Mouse (Mus musculus): ENCODE data around the gene Aven. TPM values are rescaled to one million over a fixed set of nuclear protein-coding genes. Genes with fewer than 3 reads are reported as not detected.

Gene Aven
- polyA plus RNA-seq, 1 experiment from 2014 or later, result 10.0 TPM

- no peak for DNase-seq (ENCODE audit: low spot score)
- Histone ChIP-seq H3K9me3 (replicated peaks) (no peaks in the 10 kb centered on the region), H3K4me3 (no peak overlapping the region), H3K4me1 (no peaks in the 10 kb centered on the region), H3K36me3 (no peaks in the 10 kb centered on the region), H3K27me3 (ENCODE audit: low read depth, poor library complexity, severe bottlenecking) (no peaks in the 10 kb centered on the region), H3K27ac (no peak overlapping the region)
- WGBS, result 84% methylated on average over 3 of the region's 3 CpGs
Observed at GRCm38 (mm10) chr2:112595807-112596206, 103.0 kb downstream of the Aven start.

- Histone ChIP-seq H3K27me3 (ENCODE audit: low read depth, poor library complexity, severe bottlenecking) (no peaks in the 10 kb centered on the region), H3K4me3 (no peak overlapping the region), H3K36me3 (no peaks in the 10 kb centered on the region), H3K27ac (no peak overlapping the region), H3K4me1 (no peaks in the 10 kb centered on the region), H3K9me3 (replicated peaks) (no peaks in the 10 kb centered on the region)
- 70% methylated on average over 5 of the region's 5 CpGs for WGBS
- DNase-seq (ENCODE audit: low spot score), result no peak
Observed at GRCm38 (mm10) chr2:112596415-112596814, 103.7 kb downstream of the Aven start.

- H3K4me1 ChIP-seq, result no peaks in the 10 kb centered on the region
- H3K27me3 ChIP-seq (ENCODE audit: low read depth, poor library complexity, severe bottlenecking), result no peaks in the 10 kb centered on the region
- no peaks in the 10 kb centered on the region for H3K36me3 ChIP-seq
- no peak overlapping the region for H3K27ac ChIP-seq
- 74% methylated on average over 1 of the region's 1 CpGs for whole genome bisulfite sequencing
- DNase-seq (ENCODE audit: low spot score), result no peak
- no peaks in the 10 kb centered on the region for H3K9me3 ChIP-seq (replicated peaks)
- no peak overlapping the region for H3K4me3 ChIP-seq
Observed at GRCm38 (mm10) chr2:112597064-112597463, 104.3 kb downstream of the Aven start.

- 78% methylated on average over 10 of the region's 10 CpGs for WGBS
Observed at GRCm38 (mm10) chr2:112600222-112600621, 107.5 kb downstream of the Aven start.

GRCm38 (mm10) chr2:112602487-112602886 is 109.7 kb downstream of the Aven start:
- DNase-seq (ENCODE audit: low spot score), result no peak
- H3K4me3 ChIP-seq, result no peak overlapping the region
- no peaks in the 10 kb centered on the region for H3K36me3 ChIP-seq
- H3K27ac ChIP-seq, result no peak overlapping the region
- no peaks in the 10 kb centered on the region for H3K9me3 ChIP-seq (replicated peaks)
- H3K27me3 ChIP-seq (ENCODE audit: low read depth, poor library complexity, severe bottlenecking), result no peaks in the 10 kb centered on the region
- WGBS, result 77% methylated on average over 8 of the region's 8 CpGs
- H3K4me1 ChIP-seq, result peaks cover 5% of the 10 kb centered on the region

More at GRCm38 (mm10) chr2:112600222-112600621, 107.5 kb downstream of the Aven start:
- Histone ChIP-seq H3K4me3 (no peak overlapping the region), H3K27me3 (ENCODE audit: low read depth, poor library complexity, severe bottlenecking) (no peaks in the 10 kb centered on the region), H3K4me1 (peaks cover 5% of the 10 kb centered on the region), H3K36me3 (no peaks in the 10 kb centered on the region), H3K27ac (no peak overlapping the region; the same call in 1 of the 2 replicates), H3K9me3 (replicated peaks) (no peaks in the 10 kb centered on the region)
- DNase-seq (ENCODE audit: low spot score), result no peak

GRCm38 (mm10) chr2:112606536-112606935 is 113.8 kb downstream of the Aven start:
- H3K9me3 ChIP-seq (replicated peaks), result no peaks in the 10 kb centered on the region
- no peaks in the 10 kb centered on the region for H3K36me3 ChIP-seq
- 83% methylated on average over 3 of the region's 3 CpGs for whole genome bisulfite sequencing
- DNase-seq (ENCODE audit: low spot score), result no peak
- peaks cover 5% of the 10 kb centered on the region for H3K4me1 ChIP-seq
- no peaks in the 10 kb centered on the region for H3K27me3 ChIP-seq (ENCODE audit: low read depth, poor library complexity, severe bottlenecking)
- no peak overlapping the region for H3K27ac ChIP-seq
- H3K4me3 ChIP-seq, result no peak overlapping the region

- peaks cover 7% of the 10 kb centered on the region; the same call in 1 of the 2 replicates for H3K4me1 ChIP-seq
- no peaks in the 10 kb centered on the region for H3K36me3 ChIP-seq
- H3K27me3 ChIP-seq (ENCODE audit: low read depth, poor library complexity, severe bottlenecking), result no peaks in the 10 kb centered on the region
- H3K9me3 ChIP-seq (replicated peaks), result no peaks in the 10 kb centered on the region
- DNase-seq (ENCODE audit: low spot score), result no peak
- no peak overlapping the region for H3K27ac ChIP-seq
- 78% methylated on average over 3 of the region's 3 CpGs for whole genome bisulfite sequencing
- H3K4me3 ChIP-seq, result no peak overlapping the region
Observed at GRCm38 (mm10) chr2:112612628-112613027, 119.9 kb downstream of the Aven start.

- 91% methylated on average over 7 of the region's 7 CpGs for WGBS
- Histone ChIP-seq H3K9me3 (replicated peaks) (no peaks in the 10 kb centered on the region), H3K27me3 (ENCODE audit: low read depth, poor library complexity, severe bottlenecking) (no peaks in the 10 kb centered on the region), H3K4me1 (peaks cover 7% of the 10 kb centered on the region; the same call in 1 of the 2 replicates), H3K27ac (no peak overlapping the region), H3K4me3 (no peak overlapping the region), H3K36me3 (no peaks in the 10 kb centered on the region)
- no peak for DNase-seq (ENCODE audit: low spot score)
Observed at GRCm38 (mm10) chr2:112614375-112614774, 121.6 kb downstream of the Aven start.

GRCm38 (mm10) chr2:112617206-112617605 is 124.4 kb downstream of the Aven start:
- 25% methylated on average over 3 of the region's 3 CpGs for WGBS
- H3K27ac ChIP-seq, result no peak overlapping the region
- H3K9me3 ChIP-seq (replicated peaks), result no peaks in the 10 kb centered on the region
- H3K27me3 ChIP-seq (ENCODE audit: low read depth, poor library complexity, severe bottlenecking), result no peaks in the 10 kb centered on the region
- H3K4me1 ChIP-seq, result peaks cover 7% of the 10 kb centered on the region; the same call in 1 of the 2 replicates
- DNase-seq (ENCODE audit: low spot score), result no peak
- no peak overlapping the region for H3K4me3 ChIP-seq
- no peaks in the 10 kb centered on the region for H3K36me3 ChIP-seq

GRCm38 (mm10) chr2:112625156-112625555 is 132.4 kb downstream of the Aven start:
- H3K4me1 ChIP-seq, result no peaks in the 10 kb centered on the region
- H3K27me3 ChIP-seq (ENCODE audit: low read depth, poor library complexity, severe bottlenecking), result no peaks in the 10 kb centered on the region
- H3K27ac ChIP-seq, result no peak overlapping the region
- H3K9me3 ChIP-seq (replicated peaks), result no peaks in the 10 kb centered on the region
- H3K36me3 ChIP-seq, result no peaks in the 10 kb centered on the region
- WGBS, result 92% methylated on average over 3 of the region's 3 CpGs
- no peak for DNase-seq (ENCODE audit: low spot score)
- H3K4me3 ChIP-seq, result no peak overlapping the region

GRCm38 (mm10) chr2:112630669-112631068 is 137.9 kb downstream of the Aven start:
- Histone ChIP-seq H3K27me3 (ENCODE audit: low read depth, poor library complexity, severe bottlenecking) (no peaks in the 10 kb centered on the region), H3K9me3 (replicated peaks) (no peaks in the 10 kb centered on the region), H3K36me3 (no peaks in the 10 kb centered on the region), H3K27ac (no peak overlapping the region), H3K4me3 (no peak overlapping the region), H3K4me1 (no peaks in the 10 kb centered on the region)
- 86% methylated on average over 11 of the region's 11 CpGs for WGBS
- no peak for DNase-seq (ENCODE audit: low spot score)

- 97% methylated on average over 9 of the region's 9 CpGs for WGBS
- DNase-seq (ENCODE audit: low spot score), result no peak
- H3K4me1 ChIP-seq, result no peaks in the 10 kb centered on the region
- H3K4me3 ChIP-seq, result no peak overlapping the region
- H3K9me3 ChIP-seq (replicated peaks), result no peaks in the 10 kb centered on the region
- H3K27ac ChIP-seq, result no peak overlapping the region
- no peaks in the 10 kb centered on the region for H3K36me3 ChIP-seq
- no peaks in the 10 kb centered on the region for H3K27me3 ChIP-seq (ENCODE audit: low read depth, poor library complexity, severe bottlenecking)
Observed at GRCm38 (mm10) chr2:112632536-112632935, 139.8 kb downstream of the Aven start.

- Histone ChIP-seq H3K36me3 (no peaks in the 10 kb centered on the region), H3K27ac (no peak overlapping the region), H3K27me3 (ENCODE audit: low read depth, poor library complexity, severe bottlenecking) (no peaks in the 10 kb centered on the region), H3K4me1 (no peaks in the 10 kb centered on the region), H3K4me3 (no peak overlapping the region), H3K9me3 (replicated peaks) (no peaks in the 10 kb centered on the region)
- 92% methylated on average over 5 of the region's 5 CpGs for WGBS
- DNase-seq (ENCODE audit: low spot score), result no peak
Observed at GRCm38 (mm10) chr2:112637206-112637605, 144.4 kb downstream of the Aven start.

- H3K9me3 ChIP-seq (replicated peaks), result no peaks in the 10 kb centered on the region
- no peaks in the 10 kb centered on the region for H3K4me1 ChIP-seq
- DNase-seq (ENCODE audit: low spot score), result no peak
- no peaks in the 10 kb centered on the region for H3K27me3 ChIP-seq (ENCODE audit: low read depth, poor library complexity, severe bottlenecking)
- WGBS, result 78% methylated on average over 3 of the region's 3 CpGs
- H3K4me3 ChIP-seq, result no peak overlapping the region
- H3K36me3 ChIP-seq, result no peaks in the 10 kb centered on the region
- H3K27ac ChIP-seq, result no peak overlapping the region
Observed at GRCm38 (mm10) chr2:112653836-112654235, 161.1 kb downstream of the Aven start.
